In genomic region chr9:67604940-67605339, GRCm38 (mm10) we compare ENCODE assay signal across 25 mouse cellular contexts.
"Had no signal": no experiment of that assay in that cellular context is flagged by ENCODE, and none has a peak within 500 bp of the region (broad histone marks: within the 10 kb centered on the region; RNA-seq: fewer than 3 reads in every experiment).

No protein-coding gene starts in this region.

- H3K4me3 ChIP-seq: heart, adult 2 months; heart, embryonic 13.5 days; heart, embryonic 15.5 days; hindbrain, embryonic 13.5 days; hindbrain, embryonic 15.5 days; limb, embryonic 13.5 days; limb, embryonic 15.5 days; liver, embryonic 12.5 days had no signal

- H3K9me3 ChIP-seq: heart, embryonic 13.5 days; heart, embryonic 15.5 days; hindbrain, embryonic 13.5 days; hindbrain, embryonic 15.5 days; limb, embryonic 13.5 days; limb, embryonic 15.5 days; liver, embryonic 12.5 days had no signal

- DNase-seq: forebrain, postnatal 0 days; gastrocnemius, postnatal 14 days; gastrocnemius, postnatal 36 days; heart, adult 11 months; heart, adult 2 months; heart, postnatal 14 days; heart, postnatal 36 days; kidney, adult 11 months; kidney, adult 9 months; kidney, postnatal 10 days; kidney, postnatal 36 days; layer of hippocampus, adult 9-11 months; layer of hippocampus, postnatal 36 days; left cerebral cortex, postnatal 4 days had no signal

- H3K4me2 ChIP-seq: heart, embryonic 11.5 days; heart, embryonic 13.5 days; heart, embryonic 15.5 days; hindbrain, embryonic 13.5 days; hindbrain, embryonic 15.5 days; limb, embryonic 13.5 days; limb, embryonic 15.5 days; liver, embryonic 12.5 days had no signal

- ATAC-seq: forebrain, postnatal 0 days; hindbrain, postnatal 0 days; intestine, embryonic 16.5 days; liver, embryonic 12.5 days had no signal

- H3K4me1 ChIP-seq: liver, embryonic 12.5 days had no signal

- H3K9ac ChIP-seq: forebrain, postnatal 0 days; heart, embryonic 13.5 days; heart, embryonic 15.5 days; hindbrain, embryonic 13.5 days; hindbrain, embryonic 15.5 days; limb, embryonic 13.5 days; limb, embryonic 15.5 days; liver, embryonic 12.5 days; liver, embryonic 14.5 days had no signal

- H3K27me3 ChIP-seq: heart, embryonic 13.5 days; heart, embryonic 15.5 days; hindbrain, embryonic 13.5 days; hindbrain, embryonic 15.5 days; limb, embryonic 13.5 days; limb, embryonic 15.5 days; liver, embryonic 12.5 days had no signal

- H3K27ac ChIP-seq: heart, adult 2 months; hindbrain, embryonic 13.5 days; hindbrain, embryonic 15.5 days; hindbrain, postnatal 0 days; limb, embryonic 13.5 days; limb, embryonic 15.5 days; liver, embryonic 12.5 days; liver, embryonic 14.5 days had no signal

- H3K36me3 ChIP-seq: heart, embryonic 13.5 days; heart, embryonic 15.5 days; hindbrain, embryonic 13.5 days; hindbrain, embryonic 15.5 days; limb, embryonic 13.5 days; limb, embryonic 15.5 days; liver, embryonic 12.5 days had no signal
